In genomic region chr2:59631406-59631805, GRCm38 (mm10) we compare ENCODE assay signal across 16 mouse cellular contexts. TPM values are rescaled to one million over a fixed set of nuclear protein-coding genes. Genes with fewer than 3 reads are reported as not detected.
DNase-seq lines count a peak whose midpoint lies in the region; ATAC-seq and TF ChIP-seq lines count a peak whose summit lies in the region.
"Had no signal": no experiment of that assay in that cellular context is flagged by ENCODE, and none has a peak within 500 bp of the region (broad histone marks: within the 10 kb centered on the region; RNA-seq: fewer than 3 reads in every experiment).

No protein-coding gene starts in this region.

- TF ChIP-seq POLR2A in kidney, adult 2 months (IDR thresholded peaks at IDR 0.05; ENCODE audit: low read depth, low read length) = no peak
- no peak for TF ChIP-seq POLR2A in thymus, adult 2 months (IDR thresholded peaks at IDR 0.05; ENCODE audit: control insufficient read depth, extremely low read depth, insufficient read depth, low read length, poor library complexity)

- peaks cover 47% of the 10 kb centered on the region for H3K4me1 ChIP-seq in kidney, adult 2 months (ENCODE audit: control insufficient read depth, insufficient read depth, low read length)
- H3K4me1 ChIP-seq in thymus, adult 2 months (replicated peaks; ENCODE audit: control insufficient read depth, insufficient read depth, low read length) = peaks cover 23% of the 10 kb centered on the region
- no peaks in the 10 kb centered on the region for H3K4me1 ChIP-seq in hindbrain, embryonic 11.5 days (replicated peaks; ENCODE audit: control insufficient read depth, insufficient read depth, low read length)

- DNase-seq in kidney, adult 2 months = peak; percentile 38
- DNase-seq in kidney, adult 11 months = no peak
- DNase-seq in CD4-positive helper T cell, adult 2 months (ENCODE audit: low read depth, low spot score) = peak; percentile 84
- DNase-seq in thymus, adult 2 months = peak; percentile 74
- no peak for DNase-seq in hindbrain, embryonic 11.5 days (ENCODE audit: low spot score)
- DNase-seq in gastrocnemius, postnatal 4 days (ENCODE audit: low spot score in 2 of 2) = no peak
- DNase-seq: adrenal gland, postnatal 10 days; kidney, adult 18-20 months; right cerebral cortex, postnatal 25 days had no signal

- H3K4me3 ChIP-seq in kidney, adult 2 months (ENCODE audit: insufficient read depth, low read depth, low read length) = no peak overlapping the region
- H3K4me3 ChIP-seq in thymus, adult 2 months (ENCODE audit: control insufficient read depth, insufficient read depth, low read length) = no peak overlapping the region
- no peak overlapping the region for H3K4me3 ChIP-seq in hindbrain, embryonic 11.5 days (ENCODE audit: low read depth, low read length)
- H3K4me3 ChIP-seq: embryonic facial prominence, embryonic 15.5 days; forebrain, embryonic 13.5 days; left cerebral cortex, adult 2 months; limb, embryonic 12.5 days had no signal

- 47% methylated on average over 5 of the region's 5 CpGs for WGBS in kidney, adult 2 months
- 4% methylated on average over 5 of the region's 5 CpGs for WGBS in thymus, adult 2 months
- 87% methylated on average over 5 of the region's 5 CpGs for WGBS in hindbrain, embryonic 11.5 days

- TF ChIP-seq CTCF in kidney, adult 2 months (conservative IDR thresholded peaks at IDR 0.05; ENCODE audit: insufficient read depth, insufficient read length, low read depth, low read length) = no peak
- TF ChIP-seq CTCF in thymus, adult 2 months (IDR thresholded peaks at IDR 0.05; ENCODE audit: borderline replicate concordance, control insufficient read depth, extremely low read depth, insufficient read depth, low read length, poor library complexity) = no peak

- H3K9me3 ChIP-seq in hindbrain, embryonic 11.5 days (ENCODE audit: control insufficient read depth, low read length) = no peaks in the 10 kb centered on the region
- H3K9me3 ChIP-seq: embryonic facial prominence, embryonic 15.5 days had no signal

- ATAC-seq in activated CD4-positive, CD25-positive, alpha-beta regulatory T cell, adult 4 months = peak; percentile 80
- no peak for ATAC-seq in hindbrain, embryonic 11.5 days (ENCODE audit: low FRiP score)
- no peak for ATAC-seq in megakaryocyte progenitor cell, adult 5-6 weeks (replicated peaks; ENCODE audit: poor library complexity)
- ATAC-seq: forebrain, embryonic 13.5 days had no signal

- no peak overlapping the region for H3K27ac ChIP-seq in kidney, adult 2 months (ENCODE audit: insufficient read depth, low read depth, low read length)
- peak overlapping the region; percentile 4; the same call in 1 of the 2 replicates for H3K27ac ChIP-seq in thymus, adult 2 months (ENCODE audit: control insufficient read depth, insufficient read depth, low read length)
- no peak overlapping the region for H3K27ac ChIP-seq in hindbrain, embryonic 11.5 days (ENCODE audit: low read depth, low read length)
- H3K27ac ChIP-seq: embryonic facial prominence, embryonic 15.5 days; forebrain, embryonic 13.5 days; left cerebral cortex, adult 2 months; limb, embryonic 12.5 days had no signal

- H3K9ac ChIP-seq in hindbrain, embryonic 11.5 days (ENCODE audit: low read depth, low read length) = no peak overlapping the region
- H3K9ac ChIP-seq: embryonic facial prominence, embryonic 15.5 days; forebrain, embryonic 13.5 days; limb, embryonic 12.5 days had no signal

- no peaks in the 10 kb centered on the region for H3K36me3 ChIP-seq in kidney, adult 2 months (ENCODE audit: control insufficient read depth, insufficient read depth, low read length)
- H3K36me3 ChIP-seq in thymus, adult 2 months (ENCODE audit: control insufficient read depth, insufficient read depth, low read length) = no peaks in the 10 kb centered on the region
- no peaks in the 10 kb centered on the region for H3K36me3 ChIP-seq in hindbrain, embryonic 11.5 days (ENCODE audit: control insufficient read depth, insufficient read depth, low read length)
- H3K36me3 ChIP-seq: embryonic facial prominence, embryonic 15.5 days had no signal

- H3K4me2 ChIP-seq in hindbrain, embryonic 11.5 days (replicated peaks; ENCODE audit: low read depth, low read length) = no peak overlapping the region
- H3K4me2 ChIP-seq: embryonic facial prominence, embryonic 15.5 days; forebrain, embryonic 13.5 days; heart, embryonic 11.5 days; limb, embryonic 12.5 days had no signal

- H3K27me3 ChIP-seq in kidney, adult 2 months (replicated peaks; ENCODE audit: control insufficient read depth, insufficient read depth, low read length) = no peaks in the 10 kb centered on the region
- no peaks in the 10 kb centered on the region for H3K27me3 ChIP-seq in thymus, adult 2 months (ENCODE audit: control insufficient read depth, insufficient read depth, low read length)
- no peaks in the 10 kb centered on the region for H3K27me3 ChIP-seq in hindbrain, embryonic 11.5 days (ENCODE audit: control insufficient read depth, insufficient read depth, low read length)
- H3K27me3 ChIP-seq: embryonic facial prominence, embryonic 15.5 days; forebrain, embryonic 13.5 days; limb, embryonic 12.5 days had no signal

RNA-seq across cellular contexts. Expression of gene Tanc1, which starts 19.6 kb away (rescaled TPM):
- polyA plus RNA-seq in kidney, adult 2 months (2012; rRNA removed) = 24.0 and 29.5 TPM in 2 replicates
- polyA plus RNA-seq in activated CD4-positive, CD25-positive, alpha-beta regulatory T cell, adult 4 months (2017; shearing (Covaris generic)) = 1 to 10 TPM; 7.2 to 8.7 TPM
- polyA plus RNA-seq in thymus, adult 2 months (2012; rRNA removed) = 7.3 and 8.1 TPM in 2 replicates
- polyA plus RNA-seq in hindbrain, embryonic 11.5 days (2014; fragmentation: Nextera tagmentation; extraction: Ambion mirVana) = 11.2 and 12.2 TPM in 2 replicates
- 5.4 and 7.4 TPM in 2 replicates for total RNA-seq in megakaryocyte progenitor cell, adult 5-6 weeks (2015)
- 5.1 and 6.1 TPM in 2 replicates for total RNA-seq in megakaryocyte progenitor cell, adult 5-6 weeks (2017)
- 10 to 100 TPM; 19.0 to 20.9 TPM for total RNA-seq in gastrocnemius, postnatal 4 days (2021)

Comparison
In these comparisons a context has a peak if more than half of its experiments do, and no peak if none do; other contexts are left out.
1. DNase-seq: peak in kidney, adult 2 months (single experiment), CD4-positive helper T cell, adult 2 months (single experiment) and thymus, adult 2 months (single experiment); none in kidney, adult 11 months (single experiment), hindbrain, embryonic 11.5 days (single experiment) and gastrocnemius, postnatal 4 days (0 of 2).